Mouse (Mus musculus) kidney, embryonic 14.5 days (tissue): ENCODE data around the gene Casq2. TPM values are rescaled to one million over a fixed set of nuclear protein-coding genes. Genes with fewer than 3 reads are reported as not detected.

Source experiments
- ATAC-seq: fragments of 200-750 bp; cut with Nextera tagmentation; 2 replicates; pipeline ENCODE4 v1.8.0; 2017; ENCODE audit warnings: moderate number of reproducible peaks, mild to moderate bottlenecking, moderate TSS enrichment, moderate library complexity; ENCODE audit not compliant: low FRiP score, low TSS enrichment
- H3K27ac ChIP-seq: fragments of 300-500 bp; sonication (generic); 2 replicates; pipeline ENCODE4 v1.5.1; 2014; ENCODE audit warnings: low read depth, mild to moderate bottlenecking, low read length, moderate library complexity, mixed read lengths
- H3K27me3 ChIP-seq: fragments of 300-500 bp; sonication (generic); 2 replicates; pipeline ENCODE4 v1.6.1; 2014; ENCODE audit warnings: mild to moderate bottlenecking, low read length; ENCODE audit not compliant: control insufficient read depth, insufficient read depth
- H3K36me3 ChIP-seq: fragments of 300-500 bp; sonication (generic); 2 replicates; pipeline ENCODE4 v1.6.1; 2014; ENCODE audit warnings: low read length, mixed read lengths; ENCODE audit not compliant: control insufficient read depth, insufficient read depth
- H3K4me1 ChIP-seq: fragments of 300-500 bp; sonication (generic); 2 replicates; pipeline ENCODE4 v1.6.1; 2014; ENCODE audit warnings: low read length, mixed read lengths; ENCODE audit not compliant: control insufficient read depth, insufficient read depth
- H3K4me2 ChIP-seq: fragments of 300-500 bp; sonication (generic); replicated peaks from 2 replicates; pipeline ENCODE4 v1.6.1; 2014; ENCODE audit warnings: low read depth, mild to moderate bottlenecking, low read length
- H3K4me3 ChIP-seq: fragments of 300-500 bp; sonication (generic); 2 replicates; pipeline ENCODE4 v1.5.1; 2014; ENCODE audit warnings: mild to moderate bottlenecking, low read length
- H3K9ac ChIP-seq: fragments of 300-500 bp; sonication (generic); 2 replicates; pipeline ENCODE4 v1.6.1; 2014; ENCODE audit warnings: low read depth, mild to moderate bottlenecking, low read length, moderate library complexity
- H3K9me3 ChIP-seq: fragments of 300-500 bp; sonication (generic); 2 replicates; pipeline ENCODE4 v1.6.1; 2016; ENCODE audit warnings: low read length; ENCODE audit not compliant: control insufficient read depth
- WGBS: fragments of 180-500 bp; shearing (Covaris S2); extraction: QIAGEN DNeasy Blood & Tissue Kit; methylation state at CpG from one replicate; pipeline ENCODE4 v1.1.7; 2014; 5-methylcytosine and 5-hydroxymethylcytosine counted together
- polyA plus RNA-seq: library from polyadenylated mRNA; unstranded; fragments of >200 nt; fragmentation: Nextera tagmentation; extraction: Ambion mirVana; gene quantifications from 2 replicates; pipeline ENCODE4 v1.2.1, GENCODE M21; 2014

The Casq2 gene
- polyA plus RNA-seq, 1 experiment from 2014 or later = 0.50 TPM

DNA sequence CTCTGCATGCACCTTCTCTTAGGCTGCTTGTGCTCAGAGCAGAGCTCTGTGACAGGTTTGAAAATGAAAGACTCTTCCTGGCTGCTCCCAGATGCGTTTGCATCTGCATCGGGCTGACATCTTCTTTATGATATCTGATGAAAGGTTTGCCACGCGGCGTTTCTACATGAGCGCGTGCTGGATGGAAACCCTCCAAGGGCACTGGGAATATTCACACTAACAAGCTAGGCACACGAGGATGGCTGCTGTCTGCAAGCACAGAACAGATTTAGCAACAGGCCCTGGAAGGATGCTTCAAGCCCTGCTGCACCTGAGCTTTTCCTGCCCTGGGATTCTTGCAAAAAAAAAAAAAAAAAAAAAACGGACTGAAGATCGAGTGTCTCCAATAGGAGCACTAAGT is 50.9 kb downstream of the Casq2 start:
- H3K27ac ChIP-seq = no peak overlapping the region
- no peaks in the 10 kb centered on the region for H3K9me3 ChIP-seq
- H3K27me3 ChIP-seq = no peaks in the 10 kb centered on the region
- no peak overlapping the region for H3K4me2 ChIP-seq
- H3K36me3 ChIP-seq = no peaks in the 10 kb centered on the region
- ATAC-seq = no peak
- H3K4me1 ChIP-seq = peaks cover 8% of the 10 kb centered on the region
- 75% methylated on average over 10 of the region's 10 CpGs for WGBS
- no peak overlapping the region for H3K9ac ChIP-seq
- no peak overlapping the region for H3K4me3 ChIP-seq

DNA sequence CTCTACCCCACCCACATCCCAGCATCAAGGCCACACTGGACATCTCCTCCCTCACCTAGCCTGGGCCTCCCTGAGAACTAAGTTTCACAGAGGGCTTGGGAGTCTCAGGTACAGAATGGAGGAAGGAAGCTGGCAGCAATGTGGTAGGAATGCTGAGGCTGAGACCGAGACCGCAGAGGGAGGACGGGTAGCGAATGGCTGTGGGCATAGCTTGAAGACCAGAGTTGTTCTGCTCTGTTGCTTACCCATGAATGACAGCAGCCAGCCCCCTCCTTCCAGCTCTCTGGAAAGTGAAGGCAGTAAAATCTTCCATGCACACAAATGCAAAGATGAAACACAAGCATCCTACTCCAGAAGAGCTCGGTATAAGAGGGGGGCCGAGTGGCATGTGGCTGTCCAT is 52.7 kb downstream of the Casq2 start:
- peak; percentile 65; the same call in 1 of the 2 replicates for ATAC-seq
- no peaks in the 10 kb centered on the region for H3K36me3 ChIP-seq
- H3K27me3 ChIP-seq = no peaks in the 10 kb centered on the region
- H3K9me3 ChIP-seq = no peaks in the 10 kb centered on the region
- peaks cover 8% of the 10 kb centered on the region for H3K4me1 ChIP-seq
- H3K27ac ChIP-seq = no peak overlapping the region
- 44% methylated on average over 6 of the region's 6 CpGs for WGBS
- H3K4me3 ChIP-seq = no peak overlapping the region
- no peak overlapping the region for H3K9ac ChIP-seq
- no peak overlapping the region for H3K4me2 ChIP-seq

DNA sequence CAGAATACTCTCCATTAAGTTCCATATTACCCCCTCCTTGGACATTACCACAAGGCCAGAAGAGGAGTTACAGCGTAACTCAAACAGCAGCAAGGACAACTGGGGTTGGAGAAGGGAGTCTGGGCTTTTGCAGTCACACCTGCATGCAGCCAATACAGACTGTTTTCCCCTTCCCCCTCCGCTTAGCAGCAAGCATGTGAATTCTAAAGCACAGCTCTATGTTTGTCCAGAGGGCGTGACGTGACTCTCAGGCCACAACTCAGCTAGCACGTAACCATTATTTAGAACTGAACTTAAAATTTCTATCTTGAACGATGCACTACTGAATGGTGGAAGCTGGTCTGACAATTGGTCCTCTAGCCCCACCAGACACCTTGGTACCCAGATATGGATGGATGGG is 54.4 kb downstream of the Casq2 start:
- H3K4me2 ChIP-seq = no peak overlapping the region
- no peak overlapping the region for H3K9ac ChIP-seq
- H3K27ac ChIP-seq = no peak overlapping the region
- H3K9me3 ChIP-seq = no peaks in the 10 kb centered on the region
- 81% methylated on average over 6 of the region's 6 CpGs for WGBS
- peaks cover 4% of the 10 kb centered on the region for H3K4me1 ChIP-seq
- ATAC-seq = no peak
- no peak overlapping the region for H3K4me3 ChIP-seq
- no peaks in the 10 kb centered on the region for H3K36me3 ChIP-seq
- H3K27me3 ChIP-seq = no peaks in the 10 kb centered on the region

DNA sequence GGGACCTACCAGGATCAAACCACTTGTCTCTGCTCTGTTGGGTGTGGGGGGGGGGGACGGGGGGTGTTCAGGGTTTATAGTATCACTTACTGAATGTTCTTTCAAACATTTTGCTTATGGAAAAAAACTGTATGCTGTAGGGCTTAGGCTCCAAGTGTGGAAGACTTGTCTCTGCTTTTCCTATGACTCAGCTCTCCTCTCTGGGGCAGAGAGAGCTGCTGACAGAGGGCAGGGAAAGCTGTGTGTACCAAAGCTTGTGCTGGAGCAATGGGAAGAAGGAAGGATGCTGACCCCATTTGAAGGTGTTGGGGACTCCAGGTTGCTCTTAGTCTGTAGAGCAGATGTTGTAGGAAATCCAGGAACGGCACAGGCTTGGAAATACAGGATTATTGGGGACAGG is 55.2 kb downstream of the Casq2 start:
- no peaks in the 10 kb centered on the region for H3K9me3 ChIP-seq
- no peaks in the 10 kb centered on the region; the same call in 1 of the 2 replicates for H3K4me1 ChIP-seq
- no peak overlapping the region for H3K9ac ChIP-seq
- no peak overlapping the region for H3K27ac ChIP-seq
- no peak overlapping the region for H3K4me2 ChIP-seq
- 80% methylated on average over 2 of the region's 2 CpGs for WGBS
- ATAC-seq = no peak
- no peaks in the 10 kb centered on the region for H3K27me3 ChIP-seq
- no peak overlapping the region for H3K4me3 ChIP-seq
- H3K36me3 ChIP-seq = no peaks in the 10 kb centered on the region

DNA sequence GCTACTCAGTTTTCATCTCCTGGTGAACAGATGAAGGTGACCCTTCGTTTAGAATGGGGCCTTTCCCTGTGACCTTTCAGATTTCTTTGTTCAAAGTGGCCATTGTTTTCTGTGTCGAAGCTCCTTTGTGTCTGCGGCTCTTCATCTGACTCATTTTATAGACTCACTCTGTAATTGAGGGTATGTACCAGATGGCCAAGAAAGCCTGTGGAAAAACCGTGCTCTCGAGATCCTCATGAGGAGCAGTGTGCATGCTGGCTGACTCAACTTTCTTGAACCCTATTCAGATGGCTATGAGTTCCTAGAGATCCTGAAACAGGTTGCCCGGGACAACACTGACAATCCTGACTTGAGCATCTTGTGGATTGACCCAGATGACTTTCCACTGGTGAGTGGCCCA is 55.7 kb downstream of the Casq2 start:
- no peaks in the 10 kb centered on the region for H3K27me3 ChIP-seq
- H3K4me3 ChIP-seq = no peak overlapping the region
- no peaks in the 10 kb centered on the region; the same call in 1 of the 2 replicates for H3K4me1 ChIP-seq
- no peaks in the 10 kb centered on the region for H3K9me3 ChIP-seq
- no peak overlapping the region for H3K9ac ChIP-seq
- H3K27ac ChIP-seq = no peak overlapping the region
- 79% methylated on average over 6 of the region's 6 CpGs for WGBS
- no peak overlapping the region for H3K4me2 ChIP-seq
- no peak for ATAC-seq
- H3K36me3 ChIP-seq = no peaks in the 10 kb centered on the region

DNA sequence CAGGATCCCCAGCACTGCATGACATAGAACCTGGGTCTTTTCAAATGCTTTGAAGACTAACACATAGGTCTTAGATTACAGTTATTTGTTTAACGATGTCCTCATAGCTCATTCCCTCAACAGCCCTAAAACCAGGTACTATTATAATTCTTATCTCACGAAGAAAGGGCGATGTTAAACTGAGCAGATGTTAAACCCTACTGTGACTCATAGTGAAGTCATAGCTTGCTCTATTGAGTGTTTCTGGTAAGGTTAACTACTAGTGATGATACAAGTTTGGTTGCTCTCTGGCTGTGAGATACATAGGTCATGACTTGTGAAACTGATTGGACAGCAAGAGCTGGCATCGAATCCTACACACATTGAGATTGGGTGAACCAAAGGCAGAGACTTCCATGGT is 56.7 kb downstream of the Casq2 start:
- Histone ChIP-seq H3K27me3 (no peaks in the 10 kb centered on the region), H3K4me2 (no peak overlapping the region), H3K36me3 (no peaks in the 10 kb centered on the region), H3K9me3 (no peaks in the 10 kb centered on the region), H3K4me1 (no peaks in the 10 kb centered on the region; the same call in 1 of the 2 replicates), H3K27ac (no peak overlapping the region), H3K9ac (no peak overlapping the region), H3K4me3 (no peak overlapping the region)
- WGBS = 96% methylated on average over 4 of the region's 4 CpGs
- ATAC-seq = no peak

DNA sequence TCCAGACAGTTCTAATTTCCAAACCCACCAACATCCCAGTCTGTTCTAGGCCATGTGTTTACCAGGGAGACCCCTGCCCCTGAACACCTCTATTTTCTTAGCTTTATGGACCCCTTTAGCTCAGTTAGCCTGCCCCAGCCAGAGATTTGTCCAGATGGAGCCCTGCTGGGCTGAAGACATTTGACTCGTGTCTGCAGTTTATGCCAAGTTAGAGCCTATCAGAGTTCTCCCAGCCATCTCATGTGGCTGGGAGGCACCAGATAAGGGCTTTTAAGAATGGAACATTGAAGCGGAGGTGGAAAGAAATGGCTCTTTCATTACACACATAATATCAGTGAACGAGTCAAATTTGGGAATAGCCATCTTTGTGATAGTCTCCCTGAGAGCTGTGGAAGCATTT is 57.3 kb downstream of the Casq2 start:
- 84% methylated on average over 3 of the region's 3 CpGs for WGBS
- ATAC-seq = no peak

DNA sequence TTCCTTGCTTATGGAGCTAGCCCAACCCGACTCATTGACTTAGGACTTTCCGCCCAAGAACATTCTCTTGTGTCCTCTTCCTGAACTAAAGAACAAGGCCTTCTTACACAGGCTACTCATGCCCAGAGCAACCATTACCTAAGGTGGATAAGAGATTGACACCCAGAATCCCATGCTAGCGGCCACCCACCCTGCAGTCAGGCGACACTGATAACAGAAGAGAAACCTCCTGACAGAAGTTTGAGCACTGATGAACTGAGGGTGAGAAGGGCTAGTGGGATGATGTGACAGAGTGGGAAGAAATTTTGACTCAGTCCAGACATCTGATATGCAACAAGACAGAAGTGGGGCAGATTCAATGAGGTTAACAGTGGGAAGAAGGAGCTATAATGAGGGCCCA is 58.2 kb downstream of the Casq2 start:
- no peaks in the 10 kb centered on the region for H3K36me3 ChIP-seq
- no peak overlapping the region for H3K4me3 ChIP-seq
- H3K27me3 ChIP-seq = no peaks in the 10 kb centered on the region
- H3K4me1 ChIP-seq = no peaks in the 10 kb centered on the region
- no peak overlapping the region for H3K4me2 ChIP-seq
- H3K27ac ChIP-seq = no peak overlapping the region
- ATAC-seq = no peak
- no peak overlapping the region for H3K9ac ChIP-seq
- no peaks in the 10 kb centered on the region for H3K9me3 ChIP-seq
- 96% methylated on average over 4 of the region's 4 CpGs for whole genome bisulfite sequencing

More for the DNA sequence above, 57.3 kb downstream of the Casq2 start:
- H3K27me3 ChIP-seq = no peaks in the 10 kb centered on the region
- no peaks in the 10 kb centered on the region for H3K36me3 ChIP-seq
- no peaks in the 10 kb centered on the region; the same call in 1 of the 2 replicates for H3K4me1 ChIP-seq
- H3K9ac ChIP-seq = no peak overlapping the region
- H3K9me3 ChIP-seq = no peaks in the 10 kb centered on the region
- no peak overlapping the region for H3K4me3 ChIP-seq
- H3K27ac ChIP-seq = no peak overlapping the region
- no peak overlapping the region for H3K4me2 ChIP-seq

DNA sequence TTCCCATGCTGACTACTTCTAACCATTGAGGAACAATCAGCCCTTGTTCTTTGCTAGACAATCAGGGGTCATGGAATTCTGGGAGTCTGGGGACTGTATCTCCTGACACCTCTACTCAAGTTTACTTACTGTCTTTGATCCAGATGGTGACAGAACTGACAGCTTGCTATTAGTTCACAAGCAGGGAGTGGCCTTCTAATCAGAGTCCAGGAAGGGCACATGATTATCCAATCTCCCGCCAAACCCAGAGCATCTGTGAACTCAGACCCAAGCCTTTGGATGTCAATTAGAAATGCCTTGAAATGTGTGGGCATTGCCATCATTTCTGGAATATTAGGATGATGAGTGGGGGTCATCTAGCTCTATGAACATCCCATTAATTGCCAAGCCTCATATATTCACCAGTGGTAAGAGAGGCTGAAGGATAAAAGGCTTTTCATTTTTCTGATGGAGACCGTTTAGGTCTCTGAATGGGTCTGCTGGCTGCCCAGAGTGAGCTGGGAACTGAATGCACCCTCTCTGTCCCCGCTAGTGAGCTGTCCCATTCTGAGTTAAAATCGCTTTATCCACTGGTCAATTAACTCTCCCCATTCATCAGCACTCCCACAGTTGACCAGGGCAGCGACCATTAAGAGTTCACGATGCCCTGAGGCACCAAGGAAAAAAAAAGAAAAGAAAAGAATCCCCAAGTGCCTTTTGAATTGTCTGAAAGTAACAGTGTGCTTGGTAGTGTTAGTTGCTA is 59.6 kb downstream of the Casq2 start:
- ATAC-seq = peak; percentile 54; the same call in 1 of the 2 replicates
- no peaks in the 10 kb centered on the region for H3K27me3 ChIP-seq
- WGBS = 28% methylated on average over 6 of the region's 6 CpGs
- H3K4me2 ChIP-seq = no peak overlapping the region
- no peak overlapping the region for H3K4me3 ChIP-seq
- H3K36me3 ChIP-seq = no peaks in the 10 kb centered on the region
- H3K4me1 ChIP-seq = no peaks in the 10 kb centered on the region
- H3K9ac ChIP-seq = no peak overlapping the region
- H3K9me3 ChIP-seq = no peaks in the 10 kb centered on the region
- H3K27ac ChIP-seq = no peak overlapping the region
